Mouse (Mus musculus) olfactory bulb, adult 2 months (tissue): Measurements from ENCODE around the gene Gp1bb. TPM values are rescaled to one million over a fixed set of nuclear protein-coding genes. Genes with fewer than 3 reads are reported as not detected.

ENCODE experiments used
- H3K27ac ChIP-seq: fragments of 200-500 bp; 2 replicates; pipeline ENCODE4 v1.5.1; 2012; ENCODE audit warnings: low read depth, low read length; ENCODE audit not compliant: insufficient read depth
- H3K4me1 ChIP-seq: fragments of 200-500 bp; 2 replicates; pipeline ENCODE4 v1.6.1; 2012; ENCODE audit warnings: low read length; ENCODE audit not compliant: control insufficient read depth, insufficient read depth
- H3K4me3 ChIP-seq: fragments of 200-500 bp; 2 replicates; pipeline ENCODE4 v1.5.1; 2012; ENCODE audit warnings: mild to moderate bottlenecking, low read depth, low read length, moderate library complexity; ENCODE audit not compliant: insufficient read depth
- CTCF ChIP-seq: fragments of 200-500 bp; IDR thresholded peaks from 2 replicates; pipeline ENCODE4 v1.5.1; 2012; ENCODE audit warnings: low read depth, mild to moderate bottlenecking, low read length, moderate library complexity; ENCODE audit not compliant: insufficient read depth
- POLR2A ChIP-seq: fragments of 200-500 bp; IDR thresholded peaks from 2 replicates; pipeline ENCODE4 v1.6.1; 2012; ENCODE audit warnings: mild to moderate bottlenecking, low read depth, low read length, moderate library complexity; ENCODE audit not compliant: insufficient read depth
- WGBS: fragments of 180-500 bp; shearing (Covaris S2); methylation state at CpG from one replicate; pipeline ENCODE4 v1.1.7; 2018; 5-methylcytosine and 5-hydroxymethylcytosine counted together
- polyA plus RNA-seq: library from polyadenylated mRNA; stranded (reverse); fragments of >200 nt; gene quantifications from 2 replicates; pipeline ENCODE4 v1.2.4, GENCODE M21; 2012; ENCODE audit warnings: low replicate concordance; ENCODE audit not compliant: missing spikeins, insufficient read depth, insufficient read length

The Gp1bb gene
- not detected in 2 replicates for polyA plus RNA-seq

- Histone ChIP-seq H3K4me3 (peak within 1 kb of the TSS; percentile 56), H3K4me1 (peaks cover 72% of the 10 kb centered on the region), H3K27ac (no peak within 1 kb of the TSS; the same call in 1 of the 2 replicates)
- WGBS = 60% methylated on average over 17 of the region's 17 CpGs
- TF ChIP-seq CTCF (no peak), POLR2A (no peak)
These were observed at the start of gene Gp1bb for GRCm38 (mm10) chr16:18622019-18622418. Gp1bb (minus strand) TSS chr16:18622403.

DNA sequence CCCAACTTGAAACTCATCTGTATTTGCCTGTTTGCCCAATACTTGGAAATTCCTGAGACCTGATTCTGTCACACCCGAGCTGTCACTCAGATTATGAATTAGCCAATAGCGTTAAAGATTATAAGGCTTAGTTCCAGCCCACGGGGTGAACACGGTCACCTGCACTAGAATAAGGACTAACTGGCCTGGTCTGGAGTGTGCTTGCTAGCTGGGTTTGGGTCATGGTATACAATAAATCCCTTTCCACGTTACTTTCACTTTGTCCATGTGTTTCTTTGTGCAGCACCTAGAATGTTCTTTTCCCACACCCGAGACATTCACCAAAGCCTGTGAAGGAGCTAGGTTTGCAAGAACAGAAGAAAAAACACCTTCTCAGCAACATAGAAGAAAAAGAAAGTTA lies 47.7 kb upstream of the Gp1bb start:
- 75% methylated on average over 6 of the region's 6 CpGs for WGBS
- TF ChIP-seq POLR2A (no peak), CTCF (no peak)

DNA sequence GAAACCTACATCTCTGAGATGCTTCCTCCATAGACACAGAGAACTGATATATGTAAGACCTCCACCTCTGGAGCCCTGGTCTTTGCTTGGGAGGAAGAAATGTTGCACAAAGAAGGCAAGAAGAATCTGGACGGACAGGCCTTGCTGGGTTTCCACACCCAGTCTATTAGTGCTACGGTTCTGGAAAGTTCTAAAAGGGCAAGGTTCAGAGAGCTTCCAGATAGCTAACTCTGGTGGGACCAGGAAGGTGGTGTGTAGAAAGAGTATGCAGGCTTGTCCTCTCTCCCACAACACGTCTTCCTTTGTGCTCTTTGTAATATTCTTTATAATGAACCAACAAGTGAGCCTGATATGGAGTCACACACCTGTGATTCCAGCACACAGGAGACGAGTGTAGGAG lies 36.4 kb upstream of the Gp1bb start:
- no peak overlapping the region for H3K4me3 ChIP-seq
- H3K4me1 ChIP-seq = peaks cover 9% of the 10 kb centered on the region
- TF ChIP-seq POLR2A (no peak), CTCF (no peak)
- H3K27ac ChIP-seq = no peak overlapping the region
- 86% methylated on average over 4 of the region's 4 CpGs for WGBS

More for the DNA sequence above, 47.7 kb upstream of the Gp1bb start:
- Histone ChIP-seq H3K27ac (no peak overlapping the region), H3K4me1 (no peaks in the 10 kb centered on the region), H3K4me3 (no peak overlapping the region)

- Histone ChIP-seq H3K4me3 (no peak overlapping the region), H3K4me1 (peaks cover 9% of the 10 kb centered on the region), H3K27ac (0 out of 2 replicates have a peak overlapping the region, but pooled peaks have one; percentile 15)
- TF ChIP-seq POLR2A (no peak), CTCF (no peak)
- 48% methylated on average over 5 of the region's 5 CpGs for WGBS
These were observed 33.3 kb upstream of the Gp1bb start for GRCm38 (mm10) chr16:18655372-18656098.

DNA sequence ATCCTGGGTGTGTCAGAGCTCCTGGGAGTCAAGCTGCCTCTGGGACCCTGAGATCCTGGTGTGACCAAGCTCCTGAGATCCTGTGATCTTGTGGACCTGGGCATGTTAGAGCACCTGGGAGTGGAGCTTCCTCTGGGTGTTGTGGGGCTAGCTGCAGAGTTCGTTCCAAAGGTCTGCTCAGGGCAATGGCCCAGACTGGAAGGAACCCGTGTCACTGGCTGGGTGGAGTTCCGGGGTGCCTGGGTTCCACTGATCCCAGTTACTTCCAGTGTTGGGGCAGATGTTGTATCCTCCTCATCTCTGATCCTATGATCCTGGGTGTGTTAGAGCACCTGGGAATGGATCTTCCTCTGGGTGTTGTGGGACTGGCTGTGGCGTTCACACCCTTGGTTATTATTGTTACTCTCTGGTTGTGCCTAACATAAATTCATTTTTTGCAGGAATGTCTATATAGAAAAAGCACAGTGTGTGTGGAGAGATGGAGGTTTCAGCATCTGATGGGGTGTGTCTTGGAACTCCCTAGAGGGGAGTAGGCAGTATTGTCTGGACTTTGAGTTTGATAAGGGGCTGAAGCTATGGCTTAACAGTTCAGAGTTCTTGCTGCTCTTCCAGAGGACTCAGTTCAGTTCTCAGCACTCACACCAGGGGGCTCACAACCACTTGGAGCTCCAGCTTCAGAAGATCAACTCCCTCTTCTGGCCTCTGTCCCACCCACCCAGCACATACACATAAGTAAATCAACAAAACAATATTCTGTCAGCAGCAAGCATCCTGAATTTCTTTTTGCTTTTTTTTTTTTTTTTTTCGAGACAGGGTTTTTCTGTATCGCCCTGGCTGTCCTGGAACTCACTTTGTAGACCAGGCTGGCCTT lies 31.3 kb upstream of the Gp1bb start:
- 90% methylated on average over 6 of the region's 6 CpGs for WGBS
- Histone ChIP-seq H3K27ac (no peak overlapping the region), H3K4me1 (peaks cover 9% of the 10 kb centered on the region), H3K4me3 (no peak overlapping the region)
- no peak for TF ChIP-seq POLR2A
- no peak for TF ChIP-seq CTCF

DNA sequence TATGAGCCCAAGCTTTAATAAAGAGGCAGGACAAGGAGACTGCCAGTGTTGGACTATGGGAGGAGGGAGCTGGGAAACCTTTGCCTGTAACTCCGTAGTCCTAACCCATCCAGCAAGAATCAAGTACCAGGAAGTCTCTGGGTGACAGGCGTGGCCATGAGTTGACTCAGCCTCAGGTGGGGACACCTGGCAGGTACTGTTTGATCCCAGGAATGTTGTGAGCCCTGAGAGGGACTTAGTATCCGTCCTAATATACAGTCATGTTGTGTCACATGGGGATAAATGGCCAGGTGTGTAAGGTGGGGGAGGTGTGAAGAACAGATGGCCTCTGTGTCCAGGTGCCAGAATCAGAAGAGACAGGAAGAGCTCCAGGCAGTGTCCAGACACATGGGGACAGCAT lies 26.9 kb upstream of the Gp1bb start:
- H3K4me3 ChIP-seq = no peak overlapping the region
- H3K27ac ChIP-seq = no peak overlapping the region
- 79% methylated on average over 3 of the region's 3 CpGs for WGBS
- H3K4me1 ChIP-seq = peaks cover 2% of the 10 kb centered on the region; the same call in 1 of the 2 replicates
- no peak for TF ChIP-seq CTCF
- TF ChIP-seq POLR2A = no peak

- no peak for TF ChIP-seq POLR2A
- TF ChIP-seq CTCF = no peak
- peaks cover 7% of the 10 kb centered on the region; the same call in 1 of the 2 replicates for H3K4me1 ChIP-seq
- H3K4me3 ChIP-seq = no peak overlapping the region
- H3K27ac ChIP-seq = no peak overlapping the region
- 77% methylated on average over 6 of the region's 6 CpGs for WGBS
These were observed 23.1 kb upstream of the Gp1bb start for GRCm38 (mm10) chr16:18645329-18645728.

DNA sequence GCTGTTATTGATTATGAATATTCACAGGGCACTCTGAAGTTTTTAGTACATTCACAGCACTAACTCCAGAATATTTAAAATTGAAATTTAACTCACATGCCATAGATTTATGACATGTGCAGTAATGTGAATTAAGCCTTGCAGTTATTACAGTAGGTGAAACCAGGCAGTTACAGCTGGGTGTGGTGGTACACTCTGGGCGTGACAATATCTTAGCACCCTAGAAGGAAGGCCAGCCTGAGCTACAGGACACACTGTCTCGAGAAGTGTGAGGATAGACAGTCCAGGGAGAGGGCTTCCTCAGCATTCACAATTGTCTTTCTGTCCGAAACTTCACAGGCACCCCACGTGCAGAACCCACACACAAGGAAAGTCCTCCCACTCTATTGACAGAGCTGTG lies 22.3 kb upstream of the Gp1bb start:
- 85% methylated on average over 4 of the region's 4 CpGs for WGBS
- H3K4me1 ChIP-seq = peaks cover 7% of the 10 kb centered on the region; the same call in 1 of the 2 replicates
- TF ChIP-seq CTCF = no peak
- no peak for TF ChIP-seq POLR2A
- no peak overlapping the region for H3K4me3 ChIP-seq
- H3K27ac ChIP-seq = no peak overlapping the region
